ENCODE assay signal across 8 mouse cellular contexts in genomic region chr10:128175996-128176755, GRCm38 (mm10). TPM values are rescaled to one million over a fixed set of nuclear protein-coding genes. Genes with fewer than 3 reads are reported as not detected.
DNase-seq lines count a peak whose midpoint lies in the region; ATAC-seq lines count a peak whose summit lies in the region.

No protein-coding gene starts in this region.

- peaks cover 18% of the 10 kb centered on the region for H3K4me1 ChIP-seq in hindbrain, embryonic 12.5 days

- peak overlapping the region; percentile 65 for H3K4me2 ChIP-seq in hindbrain, embryonic 12.5 days (replicated peaks)

- no peaks in the 10 kb centered on the region for H3K27me3 ChIP-seq in hindbrain, embryonic 12.5 days

- H3K9ac ChIP-seq in hindbrain, embryonic 12.5 days, result peak overlapping the region; percentile 63

- H3K36me3 ChIP-seq in hindbrain, embryonic 12.5 days, result no peaks in the 10 kb centered on the region

- peak overlapping the region; percentile 78 for H3K27ac ChIP-seq in hindbrain, embryonic 12.5 days

- WGBS in hindbrain, embryonic 12.5 days, result under 1% methylated on average over 17 of the region's 17 CpGs

- peak overlapping the region; percentile 52 for H3K4me3 ChIP-seq in hindbrain, embryonic 12.5 days

- DNase-seq in NIH3T3 (ENCODE audit: low read depth), result peak; percentile 94
- DNase-seq in cerebellum, adult 9-10 months, result peak; percentile 76
- DNase-seq in forelimb bud, embryonic 11.5 days (ENCODE audit: low read depth, low spot score), result peak; percentile 83
- DNase-seq in layer of hippocampus, adult 9-11 months, result peak; percentile 61
- DNase-seq in lung, postnatal 10 days, result peak; percentile 86
- peak; percentile 56 for DNase-seq in ovary, postnatal 36 days (ENCODE audit: low spot score)
- peak; percentile 55 for DNase-seq in thymus, postnatal 25 days

- peak; percentile 85 for ATAC-seq in hindbrain, embryonic 12.5 days (ENCODE audit: low FRiP score)

- no peaks in the 10 kb centered on the region for H3K9me3 ChIP-seq in hindbrain, embryonic 12.5 days (replicated peaks)

RNA-seq across cellular contexts. Expression of gene Rbms2, which starts 3.9 kb away (rescaled TPM):
- polyA plus RNA-seq in hindbrain, embryonic 12.5 days (2016; fragmentation: Nextera tagmentation; extraction: Ambion mirVana), result 22.5 and 25.5 TPM in 2 replicates

RNA-seq across cellular contexts. Expression of gene Gls2, which starts 18.1 kb away (rescaled TPM):
- 0.61 and 0.70 TPM in 2 replicates for polyA plus RNA-seq in hindbrain, embryonic 12.5 days (2016; fragmentation: Nextera tagmentation; extraction: Ambion mirVana)

RNA-seq across cellular contexts. Expression of gene Spryd4, which starts 35.4 kb away (rescaled TPM):
- 24.5 and 25.6 TPM in 2 replicates for polyA plus RNA-seq in hindbrain, embryonic 12.5 days (2016; fragmentation: Nextera tagmentation; extraction: Ambion mirVana)

RNA-seq across cellular contexts. Expression of gene Mip, which starts 49.5 kb away (rescaled TPM):
- polyA plus RNA-seq in hindbrain, embryonic 12.5 days (2016; fragmentation: Nextera tagmentation; extraction: Ambion mirVana), result not detected in 2 replicates

RNA-seq across cellular contexts. Expression of gene Timeless, which starts 55.7 kb away (rescaled TPM):
- polyA plus RNA-seq in hindbrain, embryonic 12.5 days (2016; fragmentation: Nextera tagmentation; extraction: Ambion mirVana), result 46.2 and 53.7 TPM in 2 replicates

Comparison
In these comparisons a context has a peak if more than half of its experiments do, and no peak if none do; other contexts are left out.
1. Peak in every context shown above with its lines: DNase-seq, ATAC-seq, H3K4me3 ChIP-seq and H3K27ac ChIP-seq.